Mouse (Mus musculus) Patski (cell line): ENCODE measurements at regions not wholly inside any gene's neighbourhood (a gene's known extent, or its start where the extent isn't known, plus 50 kb on each side); places are given as distances from the start of the nearest gene placed in this dataset.
A peak's percentile ranks its signal among the peaks of the same experiment; 100 is the strongest.

Experiments
- ATAC-seq: fragments of 100-300 bp; one replicate; pipeline ENCODE4 v1.8.0; 2021
- CTCF ChIA-PET: fragments of 350-600 bp; sonication (Branson Sonifier 250); formaldehyde crosslinking; loops from one replicate; lab custom pipeline; 2022; ENCODE audit warnings: inconsistent platforms; lab: Charles Lee
- POLR2A ChIA-PET: fragments of 350-600 bp; sonication (Branson Sonifier 250); formaldehyde crosslinking; loops from one replicate; lab custom pipeline; 2022; ENCODE audit warnings: antibody characterized with exemption, inconsistent platforms; lab: Charles Lee
- DNase-seq: peaks from one replicate; pipeline ENCODE4 v3.0.0-alpha.2; 2011; ENCODE audit warnings: low read depth, low spot score
- H3K27me3 ChIP-seq: fragments of 371-371 bp; one replicate; pipeline ENCODE4 v1.5.1; 2021
- CTCF ChIP-seq: fragments of 100-300 bp; IDR thresholded peaks from one replicate; pipeline ENCODE4 v1.5.1; 2021
- in situ Hi-C: fragments of 300-500 bp; cut with MboI; formaldehyde crosslinking; loops from 3 replicates; pipeline ENCODE4 v1.11.1; 2018; ENCODE audit warnings: low pct_unique_long_range_greater_than_20kb, mixed read lengths

GRCm38 (mm10) chr5:138875180-138876076, 55.5 kb downstream of the Gm5294 start:
- ChIA-PET CTCF (no interaction called here), POLR2A (interaction anchor here (0.7 kb wide), 1 partner anchor 52 kb away, joined by 3 read pairs; no protein-coding TSS in a partner anchor)
- TF ChIP-seq CTCF = no peak
- H3K27me3 ChIP-seq = no peaks in the 10 kb centered on the region
- no peak for ATAC-seq
- no peak for DNase-seq
- in situ Hi-C loops = no loop called here

- POLR2A ChIA-PET = no interaction called here
- DNase-seq (peak; percentile 60), ATAC-seq (no peak)
- no peak for TF ChIP-seq CTCF
- H3K27me3 ChIP-seq = no peaks in the 10 kb centered on the region
- CTCF ChIA-PET = interaction anchor here (1.1 to 1.3 kb wide), 2 partner anchors 10 to 18 kb away, joined by 3 read pairs; no protein-coding TSS in a partner anchor
- in situ Hi-C loops = no loop called here
Observed at GRCm38 (mm10) chr5:138881649-138882226, 61.9 kb downstream of the Gm5294 start.

GRCm38 (mm10) chr5:138883573-138883972, 63.7 kb downstream of the Gm5294 start:
- ATAC-seq (no peak), DNase-seq (no peak)
- POLR2A ChIA-PET = interaction anchor here (0.7 kb wide), 1 partner anchor 66 kb away, joined by 4 read pairs; no protein-coding TSS in a partner anchor
- CTCF ChIA-PET = no interaction called here
- TF ChIP-seq CTCF = no peak
- no peaks in the 10 kb centered on the region for H3K27me3 ChIP-seq
- in situ Hi-C loops = no loop called here

GRCm38 (mm10) chr5:138885905-138886304, 66.0 kb downstream of the Gm5294 start:
- DNase-seq = no peak
- CTCF ChIA-PET = no interaction called here
- TF ChIP-seq CTCF = no peak
- in situ Hi-C loops = no loop called here
- no peak for ATAC-seq
- POLR2A ChIA-PET = no interaction called here
- H3K27me3 ChIP-seq = no peaks in the 10 kb centered on the region

GRCm38 (mm10) chr5:138888749-138889148, 68.9 kb downstream of the Gm5294 start:
- H3K27me3 ChIP-seq = no peaks in the 10 kb centered on the region
- ChIA-PET CTCF (interaction anchor here (1.0 kb wide), 1 partner anchor 9 kb away, joined by 3 read pairs; no protein-coding TSS in a partner anchor), POLR2A (interaction anchor here (0.7 to 1.4 kb wide), 2 partner anchors 9 to 24 kb away, joined by 3 to 5 read pairs; no protein-coding TSS in a partner anchor)
- in situ Hi-C loops = no loop called here
- DNase-seq (no peak), ATAC-seq (no peak)
- TF ChIP-seq CTCF = no peak

- ATAC-seq (no peak), DNase-seq (no peak)
- no peaks in the 10 kb centered on the region for H3K27me3 ChIP-seq
- ChIA-PET CTCF (interaction anchor here (1.0 to 1.1 kb wide), 2 partner anchors 8 to 43 kb away, joined by 3 read pairs; no protein-coding TSS in a partner anchor), POLR2A (no interaction called here)
- in situ Hi-C loops = no loop called here
- TF ChIP-seq CTCF = no peak
Observed at GRCm38 (mm10) chr5:138889760-138890159, 69.9 kb downstream of the Gm5294 start.

GRCm38 (mm10) chr5:138894496-138894895, 74.6 kb downstream of the Gm5294 start:
- no peak for TF ChIP-seq CTCF
- no peak for DNase-seq
- in situ Hi-C loops = no loop called here
- no peaks in the 10 kb centered on the region for H3K27me3 ChIP-seq
- ChIA-PET CTCF (no interaction called here), POLR2A (no interaction called here)
- no peak for ATAC-seq

GRCm38 (mm10) chr5:138897255-138897654, 77.4 kb downstream of the Gm5294 start:
- CTCF ChIA-PET = interaction anchor here (1.3 kb wide), 1 partner anchor 24 kb away, joined by 3 read pairs; no protein-coding TSS in a partner anchor

GRCm38 (mm10) chr5:138898440-138898839, 78.6 kb downstream of the Gm5294 start:
- CTCF ChIA-PET = interaction anchor here (0.9 to 1.3 kb wide), 2 partner anchors 9 to 26 kb away, joined by 3 read pairs; no protein-coding TSS in a partner anchor
- ATAC-seq = peak; percentile 64
- in situ Hi-C loops = no loop called here
- TF ChIP-seq CTCF = no peak
- DNase-seq = no peak
- no peaks in the 10 kb centered on the region for H3K27me3 ChIP-seq
- POLR2A ChIA-PET = interaction anchor here (0.6 to 1.4 kb wide), 3 partner anchors 10 to 93 kb away, joined by 3 to 4 read pairs (median 3); no protein-coding TSS in a partner anchor

More at GRCm38 (mm10) chr5:138897255-138897654, 77.4 kb downstream of the Gm5294 start:
- POLR2A ChIA-PET = no interaction called here
- no peaks in the 10 kb centered on the region for H3K27me3 ChIP-seq
- no peak for ATAC-seq
- in situ Hi-C loops = no loop called here
- no peak for DNase-seq
- TF ChIP-seq CTCF = no peak

GRCm38 (mm10) chr5:138900952-138901599, 81.2 kb downstream of the Gm5294 start:
- POLR2A ChIA-PET = no interaction called here
- CTCF ChIA-PET = interaction anchor here (0.7 to 0.9 kb wide), 2 partner anchors 51 to 90 kb away, joined by 3 to 5 read pairs; no protein-coding TSS in a partner anchor
- TF ChIP-seq CTCF = no peak
- no peak for ATAC-seq
- DNase-seq = no peak
- H3K27me3 ChIP-seq = no peaks in the 10 kb centered on the region
- in situ Hi-C loops = no loop called here
